Mouse (Mus musculus): ENCODE results near the gene Hsd17b6.

- no peak for TF ChIP-seq CTCF (IDR thresholded peaks at IDR 0.05; ENCODE audit: control insufficient read depth, insufficient read depth, low read length)
- no peak for TF ChIP-seq POLR2A (IDR thresholded peaks at IDR 0.05; ENCODE audit: borderline replicate concordance, control insufficient read depth, low read depth, low read length)
Measured at GRCm38 (mm10) chr10:127985601-127986000, 21.8 kb downstream of the Hsd17b6 start.

All from bone marrow, adult 2 months (tissue).